Mouse (Mus musculus): ENCODE results near the gene Hif3a. TPM values are rescaled to one million over a fixed set of nuclear protein-coding genes. Genes with fewer than 3 reads are reported as not detected.
"Not testable (repeated sequence)": the region's sequence is repeated elsewhere in the genome, so short reads cannot be mapped to it uniquely, and the experiment has no call there.

The Hif3a gene
- polyA plus RNA-seq (2014; fragmentation: Nextera tagmentation; extraction: Ambion mirVana) = 14.2 and 19.7 TPM in 2 replicates

DNA sequence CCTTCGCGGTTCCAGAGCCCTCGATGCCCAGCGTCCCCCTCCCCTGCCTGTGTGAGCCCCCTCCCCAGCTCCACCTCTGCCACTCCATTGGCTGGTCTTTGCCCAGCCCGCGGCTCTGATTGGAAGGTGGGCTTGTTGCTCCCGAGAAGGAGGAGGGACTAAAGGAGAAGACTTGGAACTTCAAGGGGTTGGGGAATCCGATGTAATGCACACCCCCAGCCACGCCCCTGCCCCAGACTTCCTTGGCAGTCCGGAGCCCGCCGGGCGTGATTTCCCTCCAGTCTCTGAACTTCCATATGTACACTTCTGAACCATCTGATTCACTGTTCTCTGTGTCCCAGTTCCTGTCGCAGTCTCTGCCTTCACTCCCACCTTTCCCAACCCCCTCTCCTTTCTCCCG is at the start of gene Hif3a:
Gene Hif3a, minus strand, starts transcription at position 39 of the 400 bp plus-strand sequence.
- H3K4me3 ChIP-seq (ENCODE audit: low read length) = peak within 1 kb of the TSS; percentile 55
- no peaks in the 10 kb centered on the region for H3K27me3 ChIP-seq (ENCODE audit: control insufficient read depth, insufficient read depth, low read length)
- ATAC-seq (ENCODE audit: low FRiP score, low TSS enrichment) = peak; percentile 82
- peak within 1 kb of the TSS; percentile 66 for H3K9ac ChIP-seq (ENCODE audit: low read depth, low read length)
- no peaks in the 10 kb centered on the region for H3K9me3 ChIP-seq (ENCODE audit: control insufficient read depth, low read length)
- WGBS = under 1% methylated on average over 15 of the region's 15 CpGs
- peaks cover 40% of the 10 kb centered on the region for H3K4me1 ChIP-seq (ENCODE audit: control insufficient read depth, insufficient read depth, low read length)
- H3K4me2 ChIP-seq (replicated peaks; ENCODE audit: low read depth, low read length) = peak within 1 kb of the TSS; percentile 86
- H3K36me3 ChIP-seq (ENCODE audit: control insufficient read depth, insufficient read depth, low read length) = no peaks in the 10 kb centered on the region
- H3K27ac ChIP-seq (ENCODE audit: low read depth, low read length) = peak within 1 kb of the TSS; percentile 59

DNA sequence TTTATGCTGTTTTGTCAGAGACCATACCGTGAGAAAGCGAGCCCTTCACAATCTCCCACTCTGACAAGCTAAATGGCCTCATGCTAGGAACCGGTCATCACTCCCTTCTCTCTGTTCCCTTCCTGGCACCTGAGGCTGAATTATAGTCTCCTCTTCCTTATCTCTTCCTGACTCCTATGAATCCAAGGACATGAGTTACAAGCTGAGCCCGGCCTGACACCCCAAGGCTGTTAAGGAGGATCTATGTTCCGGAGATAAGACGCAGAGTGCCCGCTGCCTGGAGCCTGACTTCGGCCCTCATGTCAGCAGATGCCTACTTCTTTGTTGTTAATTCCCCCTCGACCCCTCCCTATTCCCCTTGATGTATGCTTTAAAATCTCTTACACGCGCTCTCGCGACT is 39.4 kb upstream of the Hif3a start:
- not testable (repeated sequence) for ATAC-seq (ENCODE audit: low FRiP score, low TSS enrichment); H3K4me2 ChIP-seq (replicated peaks; ENCODE audit: low read depth, low read length); H3K9ac ChIP-seq (ENCODE audit: low read depth, low read length); H3K36me3 ChIP-seq (ENCODE audit: control insufficient read depth, insufficient read depth, low read length); H3K27ac ChIP-seq (ENCODE audit: low read depth, low read length); H3K9me3 ChIP-seq (ENCODE audit: control insufficient read depth, low read length); H3K27me3 ChIP-seq (ENCODE audit: control insufficient read depth, insufficient read depth, low read length); H3K4me1 ChIP-seq (ENCODE audit: control insufficient read depth, insufficient read depth, low read length); H3K4me3 ChIP-seq (ENCODE audit: low read length)
- 87% methylated on average over 13 of the region's 13 CpGs for WGBS

DNA sequence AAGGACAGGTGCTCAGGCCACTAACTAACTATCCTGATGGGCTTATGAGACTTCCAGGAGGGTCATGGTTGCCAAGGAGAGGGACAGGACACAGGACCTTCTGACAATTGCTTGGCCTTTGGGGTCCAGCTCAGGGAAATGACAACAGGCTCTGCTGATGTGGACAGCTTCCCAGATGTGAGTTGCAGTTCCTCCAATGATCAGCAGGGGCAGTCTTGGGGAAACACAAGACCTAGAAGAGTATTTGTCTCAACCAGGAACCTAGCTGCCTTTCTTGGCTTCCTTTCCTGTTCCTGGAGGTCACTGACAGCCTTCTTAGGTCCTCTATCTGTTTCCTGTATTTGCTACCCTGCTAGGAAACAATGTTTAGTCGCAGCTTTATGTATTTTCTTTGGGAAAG is 29.1 kb upstream of the Hif3a start:
- no peak for ATAC-seq (ENCODE audit: low FRiP score, low TSS enrichment)
- Histone ChIP-seq H3K27me3 (ENCODE audit: control insufficient read depth, insufficient read depth, low read length) (no peaks in the 10 kb centered on the region), H3K9ac (ENCODE audit: low read depth, low read length) (no peak overlapping the region), H3K27ac (ENCODE audit: low read depth, low read length) (no peak overlapping the region), H3K4me1 (ENCODE audit: control insufficient read depth, insufficient read depth, low read length) (no peaks in the 10 kb centered on the region), H3K4me2 (replicated peaks; ENCODE audit: low read depth, low read length) (no peak overlapping the region), H3K36me3 (ENCODE audit: control insufficient read depth, insufficient read depth, low read length) (no peaks in the 10 kb centered on the region), H3K9me3 (ENCODE audit: control insufficient read depth, low read length) (no peaks in the 10 kb centered on the region), H3K4me3 (ENCODE audit: low read length) (no peak overlapping the region)
- 17% methylated on average over 1 of the region's 1 CpGs for WGBS

DNA sequence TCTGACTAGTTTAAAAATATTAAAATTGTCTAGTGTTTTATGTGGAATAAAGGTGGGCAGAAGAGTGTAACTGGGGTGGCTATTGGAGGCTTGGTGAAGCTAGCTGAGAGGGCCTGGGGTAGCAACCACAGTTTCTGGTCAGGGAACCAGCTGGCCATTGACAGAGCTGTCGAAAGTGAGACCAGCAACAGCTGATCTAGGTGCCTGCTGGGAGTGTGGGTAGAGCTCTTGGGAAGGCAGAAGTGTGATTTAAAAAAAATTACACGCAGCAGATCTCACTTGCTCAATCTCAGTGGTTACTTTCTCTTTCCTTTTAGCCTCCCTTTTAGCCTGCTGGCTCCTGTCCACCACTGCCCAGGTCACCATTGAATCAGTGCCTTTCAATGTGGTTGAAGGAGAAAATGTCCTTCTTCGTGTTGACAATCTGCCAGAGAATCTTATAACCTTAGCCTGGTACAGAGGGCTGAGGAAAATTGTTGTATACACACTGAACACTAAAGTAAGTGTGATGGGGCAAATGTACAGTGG is 27.9 kb upstream of the Hif3a start:
- Histone ChIP-seq H3K4me1 (ENCODE audit: control insufficient read depth, insufficient read depth, low read length) (no peaks in the 10 kb centered on the region), H3K9me3 (ENCODE audit: control insufficient read depth, low read length) (no peaks in the 10 kb centered on the region), H3K9ac (ENCODE audit: low read depth, low read length) (no peak overlapping the region), H3K36me3 (ENCODE audit: control insufficient read depth, insufficient read depth, low read length) (no peaks in the 10 kb centered on the region), H3K4me3 (ENCODE audit: low read length) (no peak overlapping the region), H3K4me2 (replicated peaks; ENCODE audit: low read depth, low read length) (no peak overlapping the region), H3K27me3 (ENCODE audit: control insufficient read depth, insufficient read depth, low read length) (no peaks in the 10 kb centered on the region), H3K27ac (ENCODE audit: low read depth, low read length) (no peak overlapping the region)
- WGBS = 64% methylated on average over 3 of the region's 3 CpGs
- no peak for ATAC-seq (ENCODE audit: low FRiP score, low TSS enrichment)

DNA sequence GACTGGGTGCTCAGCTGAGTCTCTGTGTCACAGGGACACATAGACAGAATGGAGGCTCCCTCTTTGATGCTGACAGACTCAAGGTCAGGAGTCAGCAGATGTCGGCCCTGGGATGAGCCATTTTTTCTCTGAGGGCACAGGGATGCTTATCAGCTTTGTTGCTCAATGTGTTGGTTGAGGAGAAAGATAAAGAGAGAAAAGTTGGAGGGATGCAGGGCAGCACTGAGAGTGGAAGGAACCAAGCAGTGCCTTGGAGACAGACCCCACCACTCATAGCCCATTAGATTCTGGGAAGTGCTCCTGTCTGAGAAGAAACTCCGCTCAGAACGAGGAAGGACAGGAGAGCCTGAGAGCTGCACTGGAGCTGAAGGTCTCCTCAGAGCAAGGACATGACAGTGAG is 25.5 kb upstream of the Hif3a start:
- no peaks in the 10 kb centered on the region for H3K9me3 ChIP-seq (ENCODE audit: control insufficient read depth, low read length)
- H3K27ac ChIP-seq (ENCODE audit: low read depth, low read length) = no peak overlapping the region
- no peaks in the 10 kb centered on the region for H3K36me3 ChIP-seq (ENCODE audit: control insufficient read depth, insufficient read depth, low read length)
- no peaks in the 10 kb centered on the region for H3K27me3 ChIP-seq (ENCODE audit: control insufficient read depth, insufficient read depth, low read length)
- 82% methylated on average over 3 of the region's 3 CpGs for WGBS
- H3K4me3 ChIP-seq (ENCODE audit: low read length) = no peak overlapping the region
- H3K4me1 ChIP-seq (ENCODE audit: control insufficient read depth, insufficient read depth, low read length) = no peaks in the 10 kb centered on the region
- no peak for ATAC-seq (ENCODE audit: low FRiP score, low TSS enrichment)
- no peak overlapping the region for H3K9ac ChIP-seq (ENCODE audit: low read depth, low read length)
- H3K4me2 ChIP-seq (replicated peaks; ENCODE audit: low read depth, low read length) = no peak overlapping the region

DNA sequence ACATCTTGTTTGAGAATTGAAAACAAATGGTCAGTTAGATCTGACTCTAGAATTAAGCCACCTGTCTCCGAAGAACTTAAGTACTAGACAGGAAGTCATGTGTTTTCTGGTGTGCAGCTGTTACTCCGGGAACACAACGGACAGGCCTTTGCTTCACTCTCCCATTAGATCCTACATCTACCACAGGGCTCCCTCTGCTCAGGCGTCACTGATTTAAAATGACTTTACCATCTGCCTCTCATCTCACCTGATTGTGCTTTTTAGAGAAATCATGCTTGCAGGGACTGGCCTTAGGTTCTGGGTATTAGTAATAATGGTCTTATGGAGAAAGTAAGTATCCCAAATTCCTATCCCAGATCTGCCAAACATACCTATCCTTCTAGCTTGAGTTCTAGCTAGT is 20.5 kb upstream of the Hif3a start:
- H3K9ac ChIP-seq (ENCODE audit: low read depth, low read length) = no peak overlapping the region
- H3K27me3 ChIP-seq (ENCODE audit: control insufficient read depth, insufficient read depth, low read length) = no peaks in the 10 kb centered on the region
- no peak for ATAC-seq (ENCODE audit: low FRiP score, low TSS enrichment)
- 76% methylated on average over 4 of the region's 4 CpGs for whole genome bisulfite sequencing
- no peak overlapping the region for H3K4me2 ChIP-seq (replicated peaks; ENCODE audit: low read depth, low read length)
- no peak overlapping the region for H3K27ac ChIP-seq (ENCODE audit: low read depth, low read length)
- H3K36me3 ChIP-seq (ENCODE audit: control insufficient read depth, insufficient read depth, low read length) = no peaks in the 10 kb centered on the region
- no peaks in the 10 kb centered on the region; the same call in 1 of the 2 replicates for H3K9me3 ChIP-seq (ENCODE audit: control insufficient read depth, low read length)
- no peak overlapping the region for H3K4me3 ChIP-seq (ENCODE audit: low read length)
- no peaks in the 10 kb centered on the region for H3K4me1 ChIP-seq (ENCODE audit: control insufficient read depth, insufficient read depth, low read length)

DNA sequence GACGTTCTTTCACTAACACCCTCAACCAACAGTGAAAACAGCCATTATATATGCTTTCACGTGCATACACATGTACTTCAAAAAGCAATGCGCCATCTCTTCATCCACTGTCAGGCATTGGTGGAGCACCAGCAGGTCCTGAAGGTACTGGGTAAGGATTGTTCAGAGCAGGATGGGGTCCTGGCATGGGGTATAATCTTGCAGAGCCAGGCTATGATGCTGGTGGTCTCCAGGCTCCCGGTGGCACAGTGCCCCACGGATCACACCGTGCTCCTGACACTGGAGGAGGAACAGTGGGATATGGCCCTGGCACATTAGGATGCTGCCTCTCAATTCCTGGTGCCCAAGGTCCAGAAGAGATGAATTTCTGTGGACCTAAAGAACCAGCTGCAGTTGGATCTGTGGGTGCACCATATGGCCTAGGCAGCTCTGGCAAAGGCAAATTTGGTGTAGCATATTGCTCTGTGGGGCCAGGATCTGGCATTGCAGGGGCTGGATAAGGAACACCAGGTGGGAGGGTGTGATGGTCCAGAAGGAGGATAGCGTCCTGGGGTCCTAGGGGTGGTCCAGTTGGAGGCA is 15.9 kb upstream of the Hif3a start:
- WGBS = 85% methylated on average over 7 of the region's 7 CpGs
- no peak overlapping the region for H3K4me2 ChIP-seq (replicated peaks; ENCODE audit: low read depth, low read length)
- no peaks in the 10 kb centered on the region for H3K36me3 ChIP-seq (ENCODE audit: control insufficient read depth, insufficient read depth, low read length)
- no peaks in the 10 kb centered on the region for H3K27me3 ChIP-seq (ENCODE audit: control insufficient read depth, insufficient read depth, low read length)
- H3K27ac ChIP-seq (ENCODE audit: low read depth, low read length) = no peak overlapping the region
- no peaks in the 10 kb centered on the region for H3K4me1 ChIP-seq (ENCODE audit: control insufficient read depth, insufficient read depth, low read length)
- no peak overlapping the region for H3K9ac ChIP-seq (ENCODE audit: low read depth, low read length)
- no peaks in the 10 kb centered on the region; the same call in 1 of the 2 replicates for H3K9me3 ChIP-seq (ENCODE audit: control insufficient read depth, low read length)
- H3K4me3 ChIP-seq (ENCODE audit: low read length) = no peak overlapping the region
- ATAC-seq (ENCODE audit: low FRiP score, low TSS enrichment) = no peak

DNA sequence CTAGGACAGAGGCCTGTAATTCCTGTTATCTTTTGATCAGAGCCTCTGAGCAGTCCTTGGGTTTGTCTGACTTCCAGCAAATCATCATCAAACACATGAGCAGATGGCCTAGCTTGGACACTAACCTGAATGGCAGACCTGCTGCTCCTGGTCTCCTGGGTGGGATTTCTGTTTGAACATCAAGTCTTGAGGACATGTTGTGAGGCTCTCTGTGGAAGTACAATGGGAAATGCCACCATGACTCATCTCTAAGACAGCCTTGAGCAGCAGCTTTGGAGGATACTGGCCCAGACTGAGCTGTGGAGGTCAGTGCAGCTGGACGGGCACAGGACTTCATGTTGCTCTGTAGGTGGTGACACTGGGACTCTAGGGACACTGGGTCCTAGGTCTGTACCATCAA is 14.3 kb upstream of the Hif3a start:
- Histone ChIP-seq H3K4me3 (ENCODE audit: low read length) (no peak overlapping the region), H3K27me3 (ENCODE audit: control insufficient read depth, insufficient read depth, low read length) (no peaks in the 10 kb centered on the region), H3K27ac (ENCODE audit: low read depth, low read length) (no peak overlapping the region), H3K36me3 (ENCODE audit: control insufficient read depth, insufficient read depth, low read length) (no peaks in the 10 kb centered on the region), H3K4me1 (ENCODE audit: control insufficient read depth, insufficient read depth, low read length) (no peaks in the 10 kb centered on the region), H3K9ac (ENCODE audit: low read depth, low read length) (no peak overlapping the region), H3K4me2 (replicated peaks; ENCODE audit: low read depth, low read length) (no peak overlapping the region), H3K9me3 (ENCODE audit: control insufficient read depth, low read length) (no peaks in the 10 kb centered on the region; the same call in 1 of the 2 replicates)
- 89% methylated on average over 1 of the region's 1 CpGs for WGBS
- ATAC-seq (ENCODE audit: low FRiP score, low TSS enrichment) = no peak

DNA sequence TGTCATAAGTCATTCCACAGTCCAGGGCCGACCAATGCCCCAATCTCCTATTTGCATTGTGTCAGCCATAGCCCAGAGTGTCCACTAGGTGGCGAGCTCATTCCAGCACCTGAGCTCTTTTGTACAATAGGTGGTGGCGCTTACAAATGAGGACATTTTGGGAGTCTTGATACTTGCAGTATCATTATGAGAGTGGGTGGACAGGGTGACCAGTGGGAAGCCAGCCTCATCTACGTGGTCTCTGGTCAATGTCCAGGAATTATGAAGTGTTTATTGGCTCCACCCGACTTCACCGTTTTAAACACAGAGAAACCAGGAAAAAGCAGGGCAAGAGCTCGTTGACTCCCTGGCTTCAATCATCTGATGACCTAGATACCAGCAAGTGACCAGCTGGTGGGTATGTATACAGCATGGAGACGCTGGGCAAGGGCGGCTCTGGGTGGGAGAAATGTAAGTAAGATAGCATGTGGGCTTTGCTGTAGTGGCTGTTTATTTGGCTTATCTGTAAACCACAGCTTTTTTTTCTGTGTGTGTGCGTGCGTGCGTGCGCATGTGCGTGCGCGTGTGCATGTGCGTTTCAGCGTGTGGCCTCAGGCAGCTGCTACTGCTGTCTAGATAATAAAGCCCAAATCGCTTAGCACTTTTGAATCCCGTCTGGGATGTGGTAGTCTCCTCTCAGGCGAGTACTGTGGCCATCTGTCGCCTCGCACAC is 11.8 kb upstream of the Hif3a start, which contains the start of gene Psg16:
Gene Psg16, plus strand, starts transcription at position 137 of the 712 bp plus-strand sequence.
- 69% methylated on average over 23 of the region's 23 CpGs for WGBS
- no peaks in the 10 kb centered on the region for H3K9me3 ChIP-seq (ENCODE audit: control insufficient read depth, low read length)
- no peaks in the 10 kb centered on the region for H3K4me1 ChIP-seq (ENCODE audit: control insufficient read depth, insufficient read depth, low read length)
- H3K4me3 ChIP-seq (ENCODE audit: low read length) = no peak within 1 kb of the TSS
- H3K9ac ChIP-seq (ENCODE audit: low read depth, low read length) = no peak within 1 kb of the TSS
- no peak within 1 kb of the TSS for H3K4me2 ChIP-seq (replicated peaks; ENCODE audit: low read depth, low read length)
- no peak within 1 kb of the TSS for H3K27ac ChIP-seq (ENCODE audit: low read depth, low read length)
- peak; percentile 76 for ATAC-seq (ENCODE audit: low FRiP score, low TSS enrichment)
- H3K36me3 ChIP-seq (ENCODE audit: control insufficient read depth, insufficient read depth, low read length) = no peaks in the 10 kb centered on the region
- H3K27me3 ChIP-seq (ENCODE audit: control insufficient read depth, insufficient read depth, low read length) = no peaks in the 10 kb centered on the region

Measured in kidney, embryonic 14.5 days (tissue).